Mouse (Mus musculus) limb, embryonic 10.5 days (tissue): Measurements from ENCODE around the gene Mtg2. TPM values are rescaled to one million over a fixed set of nuclear protein-coding genes. Genes with fewer than 3 reads are reported as not detected.

Experiments used
- DNase-seq: peaks from one replicate; pipeline ENCODE4 v3.0.0-alpha.2; 2017; ENCODE audit warnings: low spot score
- H3K27ac ChIP-seq: fragments of 300-500 bp; sonication (generic); 2 replicates; pipeline ENCODE4 v1.5.1; 2016; ENCODE audit warnings: mild to moderate bottlenecking
- H3K27me3 ChIP-seq: fragments of 300-500 bp; sonication (generic); 2 replicates; pipeline ENCODE4 v1.6.1; 2016; ENCODE audit warnings: low read depth, mild to moderate bottlenecking; ENCODE audit not compliant: poor library complexity, severe bottlenecking
- H3K36me3 ChIP-seq: fragments of 300-500 bp; sonication (generic); 2 replicates; pipeline ENCODE4 v1.6.1; 2016; ENCODE audit warnings: mild to moderate bottlenecking, moderate library complexity
- H3K4me1 ChIP-seq: fragments of 300-500 bp; sonication (generic); 2 replicates; pipeline ENCODE4 v1.6.1; 2016
- H3K4me3 ChIP-seq: fragments of 300-500 bp; sonication (generic); 2 replicates; pipeline ENCODE4 v1.5.1; 2016; ENCODE audit warnings: mild to moderate bottlenecking, moderate library complexity
- H3K9me3 ChIP-seq: fragments of 300-500 bp; sonication (generic); replicated peaks from 2 replicates; pipeline ENCODE4 v1.6.1; 2016; ENCODE audit warnings: mild to moderate bottlenecking
- whole genome bisulfite sequencing: fragments of 180-500 bp; shearing (Covaris S2); methylation state at CpG from one replicate; pipeline ENCODE4 v1.1.7; 2016; 5-methylcytosine and 5-hydroxymethylcytosine counted together
- polyA plus RNA-seq: library from polyadenylated mRNA; unstranded; fragments of >200 nt; fragmentation: Nextera tagmentation; extraction: Ambion mirVana; gene quantifications from 2 replicates; pipeline ENCODE4 v1.2.1, GENCODE M21; 2016

The Mtg2 gene
- polyA plus RNA-seq = 32.1 and 33.1 TPM in 2 replicates

DNA sequence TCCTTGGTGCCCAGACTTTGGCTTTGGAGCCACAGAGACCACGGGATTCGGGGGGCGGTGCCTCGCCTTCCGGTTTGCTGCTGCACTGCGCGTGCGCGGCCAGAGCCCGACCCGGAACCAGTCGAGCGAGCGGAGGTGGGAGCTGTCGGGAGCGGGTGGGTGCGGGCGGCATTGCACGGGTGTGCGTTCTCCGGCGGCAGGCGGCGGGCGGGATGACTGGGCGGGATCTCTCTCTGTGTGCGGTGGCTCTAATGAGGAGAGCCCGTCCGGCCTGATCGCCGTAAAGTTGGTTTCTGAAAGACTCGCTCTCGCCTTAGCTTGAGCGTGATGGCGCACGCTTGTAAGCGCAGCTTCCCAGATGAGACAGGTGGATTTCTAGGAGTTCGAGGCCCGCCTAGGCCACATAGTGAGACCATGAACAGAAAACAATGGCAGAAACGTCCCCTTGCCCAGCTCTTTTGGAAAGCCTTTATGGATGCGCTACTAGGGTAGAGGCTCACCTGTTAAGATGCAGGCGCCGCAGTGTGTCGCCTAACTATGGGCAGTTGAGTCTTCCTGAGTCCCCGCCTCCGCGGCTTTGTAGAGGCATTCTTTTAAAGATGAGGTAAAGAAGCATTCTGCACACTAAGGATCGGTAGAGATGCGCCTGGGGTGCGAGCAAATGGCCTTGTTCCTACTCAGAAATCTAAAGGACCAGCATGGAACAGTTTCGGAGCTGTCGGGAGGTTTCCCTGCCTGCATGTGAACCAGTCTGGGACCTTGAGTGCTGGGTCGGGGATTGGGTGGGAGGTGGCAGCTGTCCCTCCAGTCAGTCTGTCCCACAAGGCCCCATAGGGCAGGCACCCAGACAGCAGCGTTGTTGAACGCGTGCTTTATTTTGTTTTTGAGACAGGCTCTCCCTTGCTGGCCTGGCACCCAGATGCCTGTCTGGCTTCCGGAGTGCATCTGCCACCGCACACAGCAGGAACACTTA, at the start of gene Mtg2:
Gene Mtg2, plus strand, starts transcription at position 108 of the 973 bp plus-strand sequence.
- DNase-seq = peak; percentile 98

DNA sequence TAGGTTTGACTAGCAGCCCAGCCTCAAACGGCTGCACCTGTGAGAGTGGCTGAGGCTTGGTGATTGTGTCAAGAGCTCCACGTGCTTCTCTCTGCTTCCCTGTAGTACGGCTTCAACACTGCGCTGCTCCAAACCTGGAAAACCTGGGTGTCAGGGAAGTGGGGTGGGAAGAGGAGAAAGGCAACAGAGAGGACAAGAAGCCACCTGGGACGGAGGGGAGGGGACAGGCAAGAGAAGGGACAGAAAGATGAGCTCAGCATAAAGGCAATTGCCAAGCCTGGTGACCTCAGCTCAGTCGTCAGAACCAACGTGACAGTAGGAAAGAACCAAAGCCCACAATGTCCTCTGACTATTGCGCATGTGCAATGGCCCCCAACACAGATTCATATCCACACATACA, 49.5 kb upstream of the Mtg2 start:
- H3K27me3 ChIP-seq = peaks cover 57% of the 10 kb centered on the region

More for the DNA sequence above, at the start of gene Mtg2:
- H3K4me3 ChIP-seq = peak within 1 kb of the TSS; percentile 80
- peaks cover 33% of the 10 kb centered on the region for H3K36me3 ChIP-seq
- 7% methylated on average over 58 of the region's 58 CpGs for WGBS
- peak within 1 kb of the TSS; percentile 85 for H3K27ac ChIP-seq
- no peaks in the 10 kb centered on the region for H3K9me3 ChIP-seq
- peaks cover 10% of the 10 kb centered on the region for H3K4me1 ChIP-seq
- H3K27me3 ChIP-seq = no peaks in the 10 kb centered on the region

DNA sequence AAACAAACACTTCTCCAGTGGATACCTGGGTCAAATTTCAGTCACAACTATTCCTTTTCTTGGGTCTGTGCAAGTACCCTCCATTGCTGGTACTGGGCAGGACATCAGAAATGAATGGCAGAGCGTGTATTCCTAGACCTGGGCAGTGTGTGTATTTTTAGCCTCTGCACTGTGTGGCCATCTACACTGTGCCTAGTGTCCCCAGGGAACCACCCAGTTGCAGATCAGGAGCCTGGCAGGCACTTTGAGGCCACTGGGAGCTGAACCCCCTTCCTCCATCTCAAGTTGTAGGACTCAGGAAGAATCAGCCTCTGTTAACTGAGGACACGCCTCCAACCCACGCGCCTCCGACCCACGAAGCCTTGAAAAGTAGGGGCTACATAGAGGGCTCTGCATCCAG, 47.6 kb upstream of the Mtg2 start:
- Histone ChIP-seq H3K9me3 (no peaks in the 10 kb centered on the region), H3K27me3 (peaks cover 56% of the 10 kb centered on the region), H3K27ac (no peak overlapping the region), H3K4me1 (peaks cover 33% of the 10 kb centered on the region), H3K36me3 (peaks cover 11% of the 10 kb centered on the region), H3K4me3 (no peak overlapping the region)
- DNase-seq = no peak
- 59% methylated on average over 6 of the region's 6 CpGs for WGBS

More for the DNA sequence above, 49.5 kb upstream of the Mtg2 start:
- no peak overlapping the region for H3K4me3 ChIP-seq
- peaks cover 22% of the 10 kb centered on the region for H3K4me1 ChIP-seq
- H3K9me3 ChIP-seq = no peaks in the 10 kb centered on the region
- no peak overlapping the region for H3K27ac ChIP-seq
- WGBS = 83% methylated on average over 8 of the region's 8 CpGs
- no peak for DNase-seq
- no peaks in the 10 kb centered on the region for H3K36me3 ChIP-seq

DNA sequence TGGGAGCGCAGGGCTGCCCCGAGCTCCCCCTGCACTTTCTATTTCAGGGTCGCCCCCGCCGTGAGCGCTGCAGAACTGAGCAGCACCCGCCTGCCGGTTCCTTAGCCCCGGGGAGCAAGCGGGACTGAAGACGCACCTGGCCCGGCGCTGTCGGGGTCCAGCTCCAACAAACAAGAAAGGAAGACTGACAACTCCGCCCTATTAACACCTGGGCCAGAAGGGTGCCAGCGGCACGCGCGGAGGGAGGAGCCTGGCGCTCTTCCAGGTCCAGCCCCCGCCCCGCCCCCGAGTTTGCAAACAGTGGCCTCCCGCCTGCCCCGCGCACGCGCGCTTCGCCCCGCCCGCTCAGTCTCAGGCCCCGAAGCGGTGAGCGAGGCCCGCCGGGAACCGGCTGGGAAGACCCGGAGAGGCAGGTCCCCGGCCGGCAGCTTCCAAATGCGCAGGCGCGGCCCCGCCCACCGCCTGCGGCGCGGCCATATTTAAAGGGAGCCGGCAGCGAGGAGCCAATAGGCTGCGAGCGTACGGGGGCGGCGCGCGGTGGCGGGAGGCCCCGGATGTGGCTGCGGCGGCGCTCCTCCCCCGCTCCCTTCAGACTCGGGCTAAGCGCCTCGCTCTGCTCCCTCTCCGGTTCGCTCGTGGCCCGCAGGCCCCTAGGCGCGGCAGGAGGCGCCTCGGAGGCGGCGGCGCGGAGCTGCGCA, 45.8 kb upstream of the Mtg2 start, which contains the start of gene Lsm14b:
Gene Lsm14b, plus strand, starts transcription at position 587 of the 698 bp plus-strand sequence.
- peak within 1 kb of the TSS; percentile 98 for H3K4me3 ChIP-seq
- peaks cover 44% of the 10 kb centered on the region for H3K27me3 ChIP-seq
- peak; percentile 100 for DNase-seq
- peak within 1 kb of the TSS; percentile 97 for H3K27ac ChIP-seq
- H3K9me3 ChIP-seq = no peaks in the 10 kb centered on the region
- peaks cover 48% of the 10 kb centered on the region for H3K4me1 ChIP-seq
- peaks cover 29% of the 10 kb centered on the region for H3K36me3 ChIP-seq
- under 1% methylated on average over 64 of the region's 80 CpGs for WGBS

DNA sequence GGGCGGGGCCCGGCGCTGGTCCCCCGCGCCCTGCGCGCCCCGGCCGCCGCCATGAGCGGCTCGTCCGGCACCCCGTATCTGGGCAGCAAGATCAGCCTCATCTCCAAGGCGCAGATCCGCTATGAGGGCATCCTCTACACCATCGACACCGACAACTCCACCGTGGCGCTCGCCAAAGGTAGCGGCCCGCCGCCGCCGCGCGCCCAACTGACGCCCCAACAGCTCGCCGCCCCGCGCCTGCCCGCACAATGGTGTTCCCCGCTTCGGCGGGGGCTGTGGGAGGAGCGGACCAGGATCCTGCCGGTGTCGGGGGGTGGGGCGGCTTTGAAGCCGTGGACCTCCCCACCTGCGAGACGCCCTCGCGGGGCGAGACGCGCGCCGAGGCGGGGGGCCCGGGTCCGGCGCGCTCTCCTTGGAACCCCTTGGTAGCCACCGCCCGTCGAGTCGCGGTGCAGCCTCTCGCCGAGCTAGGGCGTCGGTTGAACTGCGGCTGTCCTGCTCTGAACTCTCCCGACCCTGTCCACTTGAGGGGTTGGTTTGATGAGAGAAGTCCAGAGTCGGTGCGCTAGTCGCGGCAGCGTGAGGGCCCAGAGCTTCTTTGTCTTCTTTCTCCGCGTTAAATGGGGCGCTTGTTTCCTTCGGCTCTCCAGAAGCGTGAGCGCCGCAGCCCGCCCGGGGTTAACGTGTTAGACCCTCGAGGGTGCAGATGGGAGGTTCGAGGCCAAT, 45.1 kb upstream of the Mtg2 start:
- peak; percentile 70 for DNase-seq
- H3K27me3 ChIP-seq = peaks cover 36% of the 10 kb centered on the region
- WGBS = under 1% methylated on average over 84 of the region's 84 CpGs
- peak overlapping the region; percentile 98 for H3K4me3 ChIP-seq
- no peaks in the 10 kb centered on the region for H3K9me3 ChIP-seq
- H3K4me1 ChIP-seq = peaks cover 48% of the 10 kb centered on the region
- H3K36me3 ChIP-seq = peaks cover 37% of the 10 kb centered on the region
- H3K27ac ChIP-seq = peak overlapping the region; percentile 97

DNA sequence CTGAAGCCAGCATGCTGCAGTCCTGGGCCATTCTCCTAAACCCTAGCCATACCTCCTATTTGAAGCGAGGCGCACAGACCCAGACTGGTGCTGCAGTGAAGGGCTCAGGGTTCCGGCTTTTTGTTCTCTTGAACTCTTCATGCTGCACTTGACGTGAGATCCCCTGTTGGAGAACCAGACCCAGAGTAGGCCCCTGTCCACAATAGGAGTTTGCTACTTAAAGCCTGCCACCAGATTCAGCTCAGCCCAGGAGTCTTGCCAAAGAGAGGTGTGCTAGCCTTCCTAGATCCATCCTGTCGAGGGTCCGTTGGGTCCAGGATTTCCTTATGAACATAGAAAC, 44.6 kb upstream of the Mtg2 start:
- peaks cover 42% of the 10 kb centered on the region for H3K36me3 ChIP-seq
- H3K27ac ChIP-seq = peak overlapping the region; percentile 97
- no peaks in the 10 kb centered on the region for H3K9me3 ChIP-seq
- H3K4me3 ChIP-seq = peak overlapping the region; percentile 98
- DNase-seq = no peak
- H3K27me3 ChIP-seq = peaks cover 31% of the 10 kb centered on the region
- H3K4me1 ChIP-seq = peaks cover 48% of the 10 kb centered on the region
- WGBS = 16% methylated on average over 6 of the region's 6 CpGs

DNA sequence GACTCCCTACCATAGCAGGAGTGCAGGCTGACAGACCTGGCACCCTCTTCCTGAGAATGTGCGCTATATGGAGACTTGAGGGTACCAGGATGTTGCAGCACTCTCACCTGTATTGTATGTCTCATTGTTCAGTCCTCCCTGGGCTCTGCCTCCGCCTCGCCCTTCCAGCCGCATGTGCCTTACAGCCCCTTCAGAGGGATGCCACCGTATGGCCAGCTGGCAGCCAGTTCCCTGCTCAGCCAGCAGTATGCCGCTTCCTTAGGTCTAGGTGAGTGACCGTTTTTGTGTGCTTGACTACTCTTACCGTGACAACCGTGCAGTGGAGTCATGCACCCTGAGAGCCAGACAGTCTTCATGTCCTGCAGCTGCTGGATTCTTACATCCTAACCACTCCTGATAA, 42.6 kb upstream of the Mtg2 start:
- DNase-seq = no peak
- Histone ChIP-seq H3K36me3 (peaks cover 61% of the 10 kb centered on the region), H3K27ac (no peak overlapping the region), H3K4me1 (peaks cover 51% of the 10 kb centered on the region), H3K4me3 (peak overlapping the region; percentile 98), H3K9me3 (no peaks in the 10 kb centered on the region), H3K27me3 (peaks cover 12% of the 10 kb centered on the region)
- WGBS = 88% methylated on average over 9 of the region's 9 CpGs

DNA sequence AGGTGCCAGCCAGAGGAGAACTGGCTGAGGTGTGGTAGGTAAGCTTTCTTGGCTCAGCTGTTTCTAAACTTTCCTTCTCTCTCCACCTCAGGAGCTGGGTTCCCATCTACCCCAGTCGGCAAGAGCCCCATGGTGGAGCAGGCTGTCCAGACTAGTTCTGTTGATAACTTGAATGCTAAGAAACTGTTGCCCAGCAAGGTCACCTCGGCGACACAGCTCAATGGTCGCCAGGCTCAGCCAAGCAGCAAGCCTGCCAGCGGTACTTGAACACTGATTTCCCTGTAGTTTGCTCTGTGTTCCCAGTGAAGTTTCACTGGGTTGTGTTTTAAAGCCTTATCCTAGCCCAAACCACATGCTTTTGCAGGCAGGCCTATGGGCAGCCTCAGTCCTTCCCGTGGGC, 39.1 kb upstream of the Mtg2 start:
- DNase-seq = no peak
- H3K4me3 ChIP-seq = no peak overlapping the region
- WGBS = 92% methylated on average over 6 of the region's 6 CpGs

DNA sequence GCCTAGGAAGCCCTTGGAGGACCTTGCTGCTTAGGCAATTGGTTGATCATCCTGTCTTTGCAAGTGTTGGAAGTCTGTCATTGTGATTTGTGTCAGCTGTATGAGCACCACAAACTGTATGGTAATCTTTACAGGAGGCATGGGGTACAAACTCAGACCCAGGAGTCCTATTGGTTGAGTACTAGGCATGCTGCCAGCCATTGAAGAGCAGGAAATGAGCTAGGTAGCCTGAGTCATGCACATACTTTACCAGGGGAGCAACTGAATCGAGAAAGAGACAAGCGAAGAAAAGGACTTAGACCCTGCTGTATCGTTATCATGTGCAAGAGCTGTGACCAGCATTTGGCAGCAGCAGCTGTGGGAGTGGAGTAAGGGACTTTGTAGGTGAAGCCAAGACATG, 37.5 kb upstream of the Mtg2 start:
- 94% methylated on average over 3 of the region's 3 CpGs for WGBS
- H3K36me3 ChIP-seq = peaks cover 100% of the 10 kb centered on the region
- no peaks in the 10 kb centered on the region for H3K9me3 ChIP-seq
- no peak overlapping the region for H3K4me3 ChIP-seq
- no peak overlapping the region for H3K27ac ChIP-seq
- H3K4me1 ChIP-seq = peaks cover 39% of the 10 kb centered on the region
- no peaks in the 10 kb centered on the region for H3K27me3 ChIP-seq
- no peak for DNase-seq

More for the DNA sequence above, 39.1 kb upstream of the Mtg2 start:
- H3K27ac ChIP-seq = no peak overlapping the region
- no peaks in the 10 kb centered on the region for H3K9me3 ChIP-seq
- peaks cover 53% of the 10 kb centered on the region for H3K4me1 ChIP-seq
- no peaks in the 10 kb centered on the region for H3K27me3 ChIP-seq
- peaks cover 96% of the 10 kb centered on the region for H3K36me3 ChIP-seq

DNA sequence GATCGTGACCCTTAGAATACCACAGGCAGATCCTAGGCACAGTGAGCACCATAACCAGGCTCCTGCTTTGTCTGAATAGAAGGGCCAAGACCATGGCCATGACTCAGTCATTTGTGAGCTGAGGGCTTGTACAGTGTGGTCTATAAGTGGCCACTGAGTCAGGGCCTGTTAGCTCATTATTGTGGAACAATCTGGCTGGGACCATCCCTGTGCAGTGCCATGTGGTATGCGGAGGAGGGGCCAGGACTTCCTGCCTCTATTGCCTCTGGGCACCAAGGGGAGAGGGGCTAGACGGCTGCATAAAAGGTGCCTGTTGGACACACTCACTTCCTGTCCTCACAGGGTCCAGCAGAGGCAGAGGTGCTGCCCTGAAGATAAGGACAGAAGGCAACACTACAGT, 36.4 kb upstream of the Mtg2 start:
- Histone ChIP-seq H3K27me3 (no peaks in the 10 kb centered on the region), H3K9me3 (no peaks in the 10 kb centered on the region), H3K4me1 (peaks cover 28% of the 10 kb centered on the region), H3K27ac (0 out of 2 replicates have a peak overlapping the region, but pooled peaks have one; percentile 53), H3K4me3 (no peak overlapping the region), H3K36me3 (peaks cover 100% of the 10 kb centered on the region)
- WGBS = 58% methylated on average over 3 of the region's 3 CpGs
- DNase-seq = no peak

DNA sequence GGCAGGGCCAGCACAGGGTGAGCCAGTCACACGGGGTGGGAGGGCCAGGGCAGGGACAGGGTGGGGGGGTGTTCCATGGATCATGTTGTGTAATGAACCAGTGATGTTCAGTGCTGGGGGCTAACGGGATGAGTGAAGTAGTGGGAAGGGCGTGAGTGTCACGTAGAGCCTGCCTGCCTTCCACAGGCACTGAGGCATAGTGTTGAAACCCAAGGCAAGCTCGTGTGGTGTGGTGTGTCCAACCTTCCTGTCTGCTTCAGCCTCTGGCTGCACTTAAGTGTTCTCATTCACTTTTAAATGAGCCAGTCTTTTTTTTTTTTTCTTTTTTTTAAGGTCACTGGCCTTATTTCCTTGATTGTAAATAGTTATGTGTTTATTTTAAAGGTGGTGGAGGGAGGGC, 35.6 kb upstream of the Mtg2 start:
- WGBS = 63% methylated on average over 5 of the region's 5 CpGs
- Histone ChIP-seq H3K36me3 (peaks cover 100% of the 10 kb centered on the region), H3K9me3 (no peaks in the 10 kb centered on the region), H3K27me3 (no peaks in the 10 kb centered on the region), H3K27ac (no peak overlapping the region), H3K4me1 (peaks cover 25% of the 10 kb centered on the region), H3K4me3 (no peak overlapping the region)
- no peak for DNase-seq

DNA sequence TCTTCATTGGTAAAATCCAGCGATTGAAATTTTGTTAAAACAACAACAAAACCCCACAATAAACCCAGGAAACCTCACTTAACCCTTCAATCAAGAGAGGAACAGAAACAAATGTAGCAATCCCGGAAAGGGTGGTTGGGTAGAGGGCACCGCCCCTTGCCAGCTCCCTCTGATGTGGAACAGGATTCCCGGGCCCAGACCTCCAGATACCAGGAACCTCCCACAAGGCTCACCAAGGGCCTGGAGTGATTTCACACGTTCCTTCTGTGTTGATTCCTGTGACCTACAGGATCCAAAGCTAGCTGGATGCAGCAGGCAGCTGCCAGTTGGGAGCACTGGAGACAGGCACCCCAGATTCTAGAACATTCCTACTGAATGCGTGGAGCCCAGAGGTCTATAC, 30.0 kb upstream of the Mtg2 start:
- H3K36me3 ChIP-seq = peaks cover 53% of the 10 kb centered on the region
- H3K4me3 ChIP-seq = peak overlapping the region; percentile 73
- H3K4me1 ChIP-seq = peaks cover 41% of the 10 kb centered on the region
- H3K27me3 ChIP-seq = no peaks in the 10 kb centered on the region
- H3K9me3 ChIP-seq = no peaks in the 10 kb centered on the region
- H3K27ac ChIP-seq = no peak overlapping the region
- 50% methylated on average over 6 of the region's 6 CpGs for WGBS
- no peak for DNase-seq
